Mouse (Mus musculus) heart, postnatal 0 days (tissue): ENCODE measurements around the gene Prg3. TPM values are rescaled to one million over a fixed set of nuclear protein-coding genes. Genes with fewer than 3 reads are reported as not detected.

ENCODE experiments used
- ATAC-seq: fragments of 200-750 bp; cut with Nextera tagmentation; 2 replicates; pipeline ENCODE4 v1.8.0; 2017; ENCODE audit warnings: low read depth, moderate number of reproducible peaks, moderate library complexity; ENCODE audit not compliant: insufficient read depth
- DNase-seq: peaks from one replicate; pipeline ENCODE4 v3.0.0-alpha.2; 2016; ENCODE audit warnings: low spot score
- H3K27ac ChIP-seq: fragments of 300-500 bp; sonication (generic); 2 replicates; pipeline ENCODE4 v1.5.1; 2014; ENCODE audit warnings: low read depth, mild to moderate bottlenecking
- H3K27me3 ChIP-seq: fragments of 300-500 bp; sonication (generic); 2 replicates; pipeline ENCODE4 v1.6.1; 2014; ENCODE audit warnings: low read length, mixed read lengths; ENCODE audit not compliant: control insufficient read depth, insufficient read depth
- H3K36me3 ChIP-seq: fragments of 300-500 bp; sonication (generic); replicated peaks from 2 replicates; pipeline ENCODE4 v1.6.1; 2014; ENCODE audit warnings: low read length, mixed read lengths; ENCODE audit not compliant: control insufficient read depth, insufficient read depth
- H3K4me1 ChIP-seq: fragments of 300-500 bp; sonication (generic); 2 replicates; pipeline ENCODE4 v1.6.1; 2014; ENCODE audit warnings: antibody characterized with exemption; ENCODE audit not compliant: control insufficient read depth, insufficient read depth
- H3K4me2 ChIP-seq: fragments of 300-500 bp; sonication (generic); 2 replicates; pipeline ENCODE4 v1.6.1; 2014; ENCODE audit warnings: low read depth, mild to moderate bottlenecking, low read length, moderate library complexity
- H3K4me3 ChIP-seq: fragments of 300-500 bp; sonication (generic); 2 replicates; pipeline ENCODE4 v1.5.1; 2014; ENCODE audit warnings: low read depth, low read length
- H3K9ac ChIP-seq: fragments of 300-500 bp; sonication (generic); replicated peaks from 2 replicates; pipeline ENCODE4 v1.6.1; 2014; ENCODE audit warnings: low read depth, low read length, mixed read lengths
- H3K9me3 ChIP-seq: fragments of 300-500 bp; sonication (generic); replicated peaks from 2 replicates; pipeline ENCODE4 v1.6.1; 2016; ENCODE audit warnings: low read length; ENCODE audit not compliant: control insufficient read depth
- CTCF ChIP-seq: IDR thresholded peaks from 2 replicates; pipeline ENCODE4 v1.5.1; 2016; ENCODE audit warnings: antibody characterized with exemption, control low read depth, low read depth
- EP300 ChIP-seq: IDR thresholded peaks from 2 replicates; pipeline ENCODE4 v1.6.1; 2016; ENCODE audit warnings: antibody characterized with exemption, low read depth
- WGBS: fragments of 180-500 bp; shearing (Covaris S2); extraction: QIAGEN DNeasy Blood & Tissue Kit; methylation state at CpG from one replicate; pipeline ENCODE4 v1.1.7; 2014; 5-methylcytosine and 5-hydroxymethylcytosine counted together
- polyA plus RNA-seq: library from polyadenylated mRNA; unstranded; fragments of >200 nt; fragmentation: Nextera tagmentation; extraction: Ambion mirVana; gene quantifications from 2 replicates; pipeline ENCODE4 v1.2.1, GENCODE M21; 2015
- total RNA-seq: library from RNA; depleted of rRNA; stranded (reverse); fragments of >200 nt; gene quantifications from 2 replicates; pipeline ENCODE4 v1.2.3, GENCODE M21; 2014; ENCODE audit warnings: low replicate concordance

The Prg3 gene
- total and polyA plus RNA-seq, 2 experiments from 2014 or later, result not detected

GRCm38 (mm10) chr2:84952693-84953092, 35.3 kb upstream of the Prg3 start:
- ATAC-seq (no peak), DNase-seq (no peak)
- Histone ChIP-seq H3K4me1 (no peaks in the 10 kb centered on the region), H3K27me3 (no peaks in the 10 kb centered on the region), H3K4me2 (no peak overlapping the region), H3K27ac (no peak overlapping the region), H3K9ac (no peak overlapping the region), H3K36me3 (peaks cover 89% of the 10 kb centered on the region), H3K9me3 (no peaks in the 10 kb centered on the region), H3K4me3 (no peak overlapping the region)
- TF ChIP-seq EP300, result no peak
- TF ChIP-seq CTCF, result no peak
- 80% methylated on average over 4 of the region's 4 CpGs for WGBS

GRCm38 (mm10) chr2:84955435-84955834, 32.6 kb upstream of the Prg3 start:
- Histone ChIP-seq H3K4me3 (no peak overlapping the region), H3K9me3 (no peaks in the 10 kb centered on the region), H3K4me1 (no peaks in the 10 kb centered on the region), H3K9ac (no peak overlapping the region), H3K27me3 (no peaks in the 10 kb centered on the region), H3K4me2 (no peak overlapping the region), H3K27ac (no peak overlapping the region), H3K36me3 (peaks cover 72% of the 10 kb centered on the region)
- no peak for ATAC-seq
- 80% methylated on average over 9 of the region's 9 CpGs for WGBS
- no peak for TF ChIP-seq EP300
- no peak for TF ChIP-seq CTCF
- DNase-seq, result no peak

GRCm38 (mm10) chr2:84956274-84956673, 31.7 kb upstream of the Prg3 start:
- no peak overlapping the region for H3K4me2 ChIP-seq
- no peak overlapping the region for H3K9ac ChIP-seq
- WGBS, result 49% methylated on average over 5 of the region's 5 CpGs
- H3K4me1 ChIP-seq, result 0 out of 2 replicates have a peak, but pooled peaks cover 4% of the 10 kb centered on the region
- H3K27me3 ChIP-seq, result no peaks in the 10 kb centered on the region
- H3K4me3 ChIP-seq, result no peak overlapping the region
- DNase-seq (peak; percentile 47), ATAC-seq (0 out of 2 replicates have a peak, but pooled peaks have one; percentile 47)
- no peak overlapping the region for H3K27ac ChIP-seq
- TF ChIP-seq EP300, result no peak
- peak; percentile 75 for TF ChIP-seq CTCF
- H3K9me3 ChIP-seq, result no peaks in the 10 kb centered on the region
- peaks cover 64% of the 10 kb centered on the region for H3K36me3 ChIP-seq

- Histone ChIP-seq H3K4me1 (0 out of 2 replicates have a peak, but pooled peaks cover 13% of the 10 kb centered on the region), H3K36me3 (peaks cover 44% of the 10 kb centered on the region), H3K4me3 (no peak overlapping the region), H3K27me3 (no peaks in the 10 kb centered on the region), H3K9me3 (no peaks in the 10 kb centered on the region), H3K27ac (no peak overlapping the region), H3K9ac (no peak overlapping the region), H3K4me2 (no peak overlapping the region)
- DNase-seq (no peak), ATAC-seq (no peak)
- no peak for TF ChIP-seq EP300
- no peak for TF ChIP-seq CTCF
- WGBS, result 83% methylated on average over 11 of the region's 11 CpGs
Observed at GRCm38 (mm10) chr2:84958588-84959264, 29.3 kb upstream of the Prg3 start.

- Histone ChIP-seq H3K4me1 (0 out of 2 replicates have a peak, but pooled peaks cover 13% of the 10 kb centered on the region), H3K36me3 (peaks cover 22% of the 10 kb centered on the region), H3K4me3 (no peak overlapping the region), H3K4me2 (no peak overlapping the region), H3K9ac (no peak overlapping the region), H3K27me3 (no peaks in the 10 kb centered on the region), H3K9me3 (no peaks in the 10 kb centered on the region), H3K27ac (peak overlapping the region; percentile 52)
- peak; percentile 20 for TF ChIP-seq CTCF
- TF ChIP-seq EP300, result peak; percentile 66; the same call in 1 of the 2 replicates
- WGBS, result 52% methylated on average over 2 of the region's 2 CpGs
- DNase-seq, result peak; percentile 85
- peak; percentile 88 for ATAC-seq
Observed at GRCm38 (mm10) chr2:84961300-84961699, 26.7 kb upstream of the Prg3 start.
